Mouse (Mus musculus): ENCODE results near the gene Pip4k2a. TPM values are rescaled to one million over a fixed set of nuclear protein-coding genes. Genes with fewer than 3 reads are reported as not detected.

The Pip4k2a gene
- polyA plus RNA-seq, 1 experiment from 2014 or later = 11.8 TPM

- H3K4me3 ChIP-seq = no peak overlapping the region
- ATAC-seq (replicated peaks) = no peak
- no peaks in the 10 kb centered on the region for H3K27me3 ChIP-seq
- no peaks in the 10 kb centered on the region for H3K4me1 ChIP-seq
- no peaks in the 10 kb centered on the region for H3K9me3 ChIP-seq
- no peaks in the 10 kb centered on the region for H3K36me3 ChIP-seq
- H3K4me2 ChIP-seq (replicated peaks) = no peak overlapping the region
- WGBS = 80% methylated on average over 4 of the region's 4 CpGs
- H3K27ac ChIP-seq (replicated peaks) = no peak overlapping the region
- H3K9ac ChIP-seq (replicated peaks) = no peak overlapping the region
These were observed 158.4 kb downstream of the Pip4k2a start for GRCm38 (mm10) chr2:18839532-18839931.

GRCm38 (mm10) chr2:18835266-18835908 is 162.5 kb downstream of the Pip4k2a start:
- WGBS = 87% methylated on average over 12 of the region's 12 CpGs
- H3K4me1 ChIP-seq = no peaks in the 10 kb centered on the region
- no peak overlapping the region for H3K9ac ChIP-seq (replicated peaks)
- no peak overlapping the region for H3K4me2 ChIP-seq (replicated peaks)
- H3K9me3 ChIP-seq = no peaks in the 10 kb centered on the region
- H3K27ac ChIP-seq (replicated peaks) = no peak overlapping the region
- ATAC-seq (replicated peaks) = no peak
- H3K4me3 ChIP-seq = no peak overlapping the region
- H3K27me3 ChIP-seq = no peaks in the 10 kb centered on the region
- no peaks in the 10 kb centered on the region for H3K36me3 ChIP-seq

GRCm38 (mm10) chr2:18833024-18833590 is 164.8 kb downstream of the Pip4k2a start:
- Histone ChIP-seq H3K9ac (replicated peaks) (no peak overlapping the region), H3K4me3 (no peak overlapping the region), H3K27ac (replicated peaks) (no peak overlapping the region), H3K36me3 (no peaks in the 10 kb centered on the region), H3K4me1 (no peaks in the 10 kb centered on the region), H3K4me2 (replicated peaks) (no peak overlapping the region), H3K9me3 (no peaks in the 10 kb centered on the region), H3K27me3 (no peaks in the 10 kb centered on the region)
- WGBS = 93% methylated on average over 9 of the region's 9 CpGs
- ATAC-seq (replicated peaks) = no peak

GRCm38 (mm10) chr2:18831031-18831774 is 166.7 kb downstream of the Pip4k2a start:
- H3K4me1 ChIP-seq = no peaks in the 10 kb centered on the region
- no peak overlapping the region for H3K27ac ChIP-seq (replicated peaks)
- no peak overlapping the region for H3K9ac ChIP-seq (replicated peaks)
- WGBS = 57% methylated on average over 6 of the region's 6 CpGs
- no peaks in the 10 kb centered on the region for H3K36me3 ChIP-seq
- H3K4me2 ChIP-seq (replicated peaks) = no peak overlapping the region
- H3K27me3 ChIP-seq = no peaks in the 10 kb centered on the region
- ATAC-seq (replicated peaks) = no peak
- H3K4me3 ChIP-seq = no peak overlapping the region
- H3K9me3 ChIP-seq = no peaks in the 10 kb centered on the region

GRCm38 (mm10) chr2:18822711-18823110 is 175.2 kb downstream of the Pip4k2a start:
- H3K4me2 ChIP-seq (replicated peaks) = no peak overlapping the region
- 39% methylated on average over 9 of the region's 9 CpGs for WGBS
- no peak overlapping the region for H3K27ac ChIP-seq (replicated peaks)
- no peak overlapping the region for H3K4me3 ChIP-seq
- no peaks in the 10 kb centered on the region for H3K9me3 ChIP-seq
- no peak overlapping the region for H3K9ac ChIP-seq (replicated peaks)
- ATAC-seq (replicated peaks) = peak; percentile 90
- peaks cover 17% of the 10 kb centered on the region for H3K4me1 ChIP-seq
- no peaks in the 10 kb centered on the region for H3K27me3 ChIP-seq
- H3K36me3 ChIP-seq = no peaks in the 10 kb centered on the region

- H3K4me1 ChIP-seq = peaks cover 17% of the 10 kb centered on the region
- 37% methylated on average over 18 of the region's 18 CpGs for WGBS
- H3K9me3 ChIP-seq = no peaks in the 10 kb centered on the region
- H3K4me3 ChIP-seq = no peak overlapping the region
- peak overlapping the region; percentile 15; the same call in 1 of the 2 replicates for H3K4me2 ChIP-seq (replicated peaks)
- no peak overlapping the region for H3K27ac ChIP-seq (replicated peaks)
- no peak overlapping the region for H3K9ac ChIP-seq (replicated peaks)
- no peak; the same call in 1 of the 2 replicates for ATAC-seq (replicated peaks)
- no peaks in the 10 kb centered on the region for H3K36me3 ChIP-seq
- H3K27me3 ChIP-seq = no peaks in the 10 kb centered on the region
These were observed 176.2 kb downstream of the Pip4k2a start for GRCm38 (mm10) chr2:18821451-18822379.

GRCm38 (mm10) chr2:18819520-18819919 is 178.4 kb downstream of the Pip4k2a start:
- Histone ChIP-seq H3K4me3 (no peak overlapping the region), H3K36me3 (no peaks in the 10 kb centered on the region)
- WGBS = 73% methylated on average over 7 of the region's 7 CpGs

GRCm38 (mm10) chr2:18816036-18816435 is 181.9 kb downstream of the Pip4k2a start:
- Histone ChIP-seq H3K36me3 (no peaks in the 10 kb centered on the region), H3K4me3 (no peak overlapping the region), H3K27me3 (no peaks in the 10 kb centered on the region), H3K27ac (replicated peaks) (no peak overlapping the region), H3K4me2 (replicated peaks) (no peak overlapping the region), H3K9me3 (no peaks in the 10 kb centered on the region), H3K9ac (replicated peaks) (no peak overlapping the region), H3K4me1 (no peaks in the 10 kb centered on the region)
- WGBS = 87% methylated on average over 2 of the region's 2 CpGs
- no peak for ATAC-seq (replicated peaks)

More at GRCm38 (mm10) chr2:18819520-18819919, 178.4 kb downstream of the Pip4k2a start:
- Histone ChIP-seq H3K27me3 (no peaks in the 10 kb centered on the region), H3K9me3 (no peaks in the 10 kb centered on the region), H3K27ac (replicated peaks) (no peak overlapping the region), H3K4me2 (replicated peaks) (no peak overlapping the region), H3K9ac (replicated peaks) (no peak overlapping the region), H3K4me1 (peaks cover 17% of the 10 kb centered on the region)
- ATAC-seq (replicated peaks) = no peak

- Histone ChIP-seq H3K27ac (replicated peaks) (no peak overlapping the region), H3K9me3 (no peaks in the 10 kb centered on the region), H3K36me3 (no peaks in the 10 kb centered on the region), H3K4me1 (no peaks in the 10 kb centered on the region), H3K4me2 (replicated peaks) (no peak overlapping the region), H3K9ac (replicated peaks) (no peak overlapping the region), H3K4me3 (no peak overlapping the region), H3K27me3 (no peaks in the 10 kb centered on the region)
- WGBS = 69% methylated on average over 6 of the region's 6 CpGs
- ATAC-seq (replicated peaks) = no peak
These were observed 182.5 kb downstream of the Pip4k2a start for GRCm38 (mm10) chr2:18815336-18815965.

GRCm38 (mm10) chr2:18814447-18814804 is 183.5 kb downstream of the Pip4k2a start:
- Histone ChIP-seq H3K4me3 (no peak overlapping the region), H3K36me3 (no peaks in the 10 kb centered on the region), H3K27me3 (no peaks in the 10 kb centered on the region), H3K9ac (replicated peaks) (no peak overlapping the region), H3K27ac (replicated peaks) (no peak overlapping the region), H3K9me3 (no peaks in the 10 kb centered on the region), H3K4me2 (replicated peaks) (no peak overlapping the region), H3K4me1 (no peaks in the 10 kb centered on the region)
- no peak for ATAC-seq (replicated peaks)
- WGBS = 52% methylated on average over 5 of the region's 5 CpGs

- Histone ChIP-seq H3K9ac (replicated peaks) (no peak overlapping the region), H3K36me3 (no peaks in the 10 kb centered on the region), H3K4me1 (no peaks in the 10 kb centered on the region), H3K4me3 (no peak overlapping the region), H3K27ac (replicated peaks) (no peak overlapping the region), H3K27me3 (no peaks in the 10 kb centered on the region), H3K4me2 (replicated peaks) (no peak overlapping the region), H3K9me3 (no peaks in the 10 kb centered on the region)
- no peak for ATAC-seq (replicated peaks)
- 74% methylated on average over 11 of the region's 11 CpGs for WGBS
These were observed 184.1 kb downstream of the Pip4k2a start for GRCm38 (mm10) chr2:18813683-18814446.
